Mouse (Mus musculus): Measurements from ENCODE around the gene Tcap.

- TF ChIP-seq CTCF (IDR thresholded peaks at IDR 0.05; ENCODE audit: borderline replicate concordance, insufficient read depth, low read length) (no peak), POLR2A (IDR thresholded peaks at IDR 0.05; ENCODE audit: low read depth, low read length) (no peak)
These were observed 29.2 kb upstream of the Tcap start for GRCm38 (mm10) chr11:98354445-98354844.

Measured in embryonic fibroblast, embryonic 13.5 days (primary cell).